Comparison of ENCODE assay signal across 19 mouse cellular contexts in the genomic region with DNA sequence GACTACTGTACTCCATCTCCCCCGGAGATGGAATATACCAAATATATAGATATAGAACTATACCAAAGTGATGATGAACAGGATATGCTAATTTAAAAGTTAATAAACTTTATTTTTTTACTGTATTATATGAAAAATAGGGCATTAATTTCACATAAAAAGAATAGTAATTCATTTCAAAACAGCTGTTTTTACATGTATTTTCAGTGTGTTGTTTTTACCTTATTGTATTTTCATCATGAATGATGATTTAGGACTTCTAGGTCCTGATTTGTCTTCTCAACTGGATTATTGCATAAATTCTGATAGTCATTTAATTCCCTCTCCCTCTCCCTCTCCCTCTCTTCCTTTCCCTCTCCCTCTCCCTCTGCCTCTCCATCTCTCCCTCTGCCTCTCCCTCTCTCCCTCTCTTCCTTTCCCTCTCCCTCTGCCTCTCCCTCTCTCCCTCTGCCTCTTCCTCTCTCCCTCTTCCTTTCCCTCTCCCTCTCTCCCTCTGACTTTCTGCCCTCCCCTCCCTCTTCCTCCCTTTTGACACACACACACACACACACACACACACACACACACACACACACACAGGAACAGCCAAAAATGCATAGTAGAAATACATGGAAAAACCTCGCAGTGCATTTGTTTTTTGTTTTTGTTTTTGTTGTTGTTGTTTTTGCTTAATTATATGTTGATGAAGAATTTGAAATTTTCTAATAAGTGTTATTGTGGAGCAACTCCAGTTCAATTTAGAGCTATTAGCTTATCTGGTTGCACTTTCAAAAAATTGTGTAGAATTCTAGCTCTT.
DNase-seq lines count a peak whose midpoint lies in the region; ATAC-seq and TF ChIP-seq lines count a peak whose summit lies in the region.
"Had no signal": no experiment of that assay in that cellular context is flagged by ENCODE, and none has a peak within 500 bp of the region (broad histone marks: within the 10 kb centered on the region; RNA-seq: fewer than 3 reads in every experiment).

No protein-coding gene starts in this region.

- TF ChIP-seq CTCF in MEL (IDR thresholded peaks at IDR 0.05 in 2 of 3, conservative IDR thresholded peaks at IDR 0.05 in 1 of 3; ENCODE audit: control insufficient read depth in 1 of 3, insufficient read depth in 1 of 3, low read depth in 2 of 3, low read length in 3 of 3, poor library complexity in 1 of 3, severe bottlenecking in 1 of 3): no peak

- no peak for TF ChIP-seq RAD21 in MEL (IDR thresholded peaks at IDR 0.05; ENCODE audit: low read depth, low read length)

- ATAC-seq in forebrain, embryonic 13.5 days: no peak
- ATAC-seq: activated CD4-positive, CD25-positive, alpha-beta regulatory T cell, adult 4 months; CD4-positive, CD25-positive, alpha-beta regulatory T cell, adult 4 months; Patski had no signal

- DNase-seq in MEL (ENCODE audit: low read depth, low spot score): peak; percentile 48
- DNase-seq: adrenal gland, adult 2 months; adrenal gland, adult 8-10 months; adrenal gland, postnatal 10 days; adrenal gland, postnatal 14 days; adrenal gland, postnatal 25 days; adrenal gland, postnatal 36 days; B cell, adult 2 months; cerebellum, adult 11 months; cerebellum, adult 11-12 months; cerebellum, adult 18-20 months; cerebellum, adult 2 months; cerebellum, adult 8-10 months had no signal

- peak overlapping the region; percentile 98 for H3K27ac ChIP-seq in MEL (ENCODE audit: control insufficient read depth, low read depth, low read length)
- H3K27ac ChIP-seq in forebrain, embryonic 13.5 days: no peak overlapping the region

- H3K9ac ChIP-seq in MEL (ENCODE audit: control insufficient read depth, low read depth, low read length, poor library complexity, severe bottlenecking): peak overlapping the region; percentile 86
- no peak overlapping the region for H3K9ac ChIP-seq in forebrain, embryonic 13.5 days

- H3K4me1 ChIP-seq in MEL (ENCODE audit: control insufficient read depth in 1 of 2, insufficient read depth in 2 of 2, low read length in 2 of 2): peaks cover 12% of the 10 kb centered on the region in 2 experiments
- no peaks in the 10 kb centered on the region for H3K4me1 ChIP-seq in forebrain, embryonic 13.5 days

- WGBS in forebrain, embryonic 13.5 days: 96% methylated on average over 2 of the region's 2 CpGs

- TF ChIP-seq EP300 in MEL (IDR thresholded peaks at IDR 0.05; ENCODE audit: low read depth in 1 of 2, low read length in 2 of 2): 0 out of 4 replicates have a peak, but pooled peaks of 1 of the 2 experiments have one; percentile 20

- H3K27me3 ChIP-seq in MEL (ENCODE audit: control insufficient read depth in 1 of 2, insufficient read depth in 2 of 2, low read length in 2 of 2): no peaks in the 10 kb centered on the region
- no peaks in the 10 kb centered on the region for H3K27me3 ChIP-seq in forebrain, embryonic 13.5 days
- H3K27me3 ChIP-seq: CH12.LX, Patski had no signal

- no peak for TF ChIP-seq POLR2A in MEL (IDR thresholded peaks at IDR 0.05; ENCODE audit: control insufficient read depth in 1 of 2, insufficient read depth in 1 of 2, low read depth in 1 of 2, low read length in 2 of 2, poor library complexity in 1 of 2)

- no peaks in the 10 kb centered on the region for H3K9me3 ChIP-seq in MEL (replicated peaks; ENCODE audit: insufficient read depth, low read length)
- H3K9me3 ChIP-seq in forebrain, embryonic 13.5 days (replicated peaks): no peaks in the 10 kb centered on the region
- H3K9me3 ChIP-seq: G1E had no signal

- no peak overlapping the region for H3K4me2 ChIP-seq in forebrain, embryonic 13.5 days

- H3K36me3 ChIP-seq in MEL (ENCODE audit: control insufficient read depth in 1 of 2, insufficient read depth in 2 of 2, low read length in 2 of 2): peaks cover 0 to 49% of the 10 kb centered on the region in 2 experiments; a peak in 2 of 4 replicates
- H3K36me3 ChIP-seq in forebrain, embryonic 13.5 days (ENCODE audit: poor library complexity, severe bottlenecking): no peaks in the 10 kb centered on the region
- H3K36me3 ChIP-seq: G1E had no signal

- peak overlapping the region; percentile 57 to 98 for H3K4me3 ChIP-seq in MEL (ENCODE audit: control insufficient read depth in 1 of 2, insufficient read depth in 1 of 2, low read depth in 2 of 2, low read length in 2 of 2)
- no peak overlapping the region for H3K4me3 ChIP-seq in forebrain, embryonic 13.5 days

- peaks cover 8% of the 10 kb centered on the region for H3K79me2 ChIP-seq in MEL (ENCODE audit: control insufficient read depth, insufficient read depth, low read length, poor library complexity)

TF ChIP-seq in MEL, 35 proteins besides CTCF, POLR2A, EP300 and RAD21:
- TF ChIP-seq HCFC1 (IDR thresholded peaks at IDR 0.05; ENCODE audit: low read depth, low read length) (0 out of 2 replicates have a peak, but pooled peaks have one; percentile 13), TBP (IDR thresholded peaks at IDR 0.05; ENCODE audit: low read depth, low read length) (no peak), ZMIZ1 (IDR thresholded peaks at IDR 0.05; ENCODE audit: low read depth, low read length) (no peak), MXI1 (IDR thresholded peaks at IDR 0.05; ENCODE audit: low read depth, low read length) (no peak), MAZ (IDR thresholded peaks at IDR 0.05; ENCODE audit: low read depth, low read length) (0 out of 2 replicates have a peak, but pooled peaks have one; percentile 57), CHD1 (IDR thresholded peaks at IDR 0.05; ENCODE audit: low read depth, low read length) (peak; percentile 97)
